Mouse (Mus musculus): ENCODE data around the gene Nrxn3. TPM values are rescaled to one million over a fixed set of nuclear protein-coding genes. Genes with fewer than 3 reads are reported as not detected.

Gene Nrxn3
- polyA plus RNA-seq, 1 experiment from 2014 or later: 0.78 TPM

- Histone ChIP-seq H3K4me1 (replicated peaks) (no peaks in the 10 kb centered on the region), H3K27ac (no peak overlapping the region), H3K4me3 (replicated peaks) (no peak overlapping the region), H3K27me3 (no peaks in the 10 kb centered on the region), H3K9me3 (no peaks in the 10 kb centered on the region), H3K36me3 (no peaks in the 10 kb centered on the region), H3K9ac (replicated peaks) (no peak overlapping the region), H3K4me2 (no peak overlapping the region)
- no peak for ATAC-seq (ENCODE audit: insufficient number of reproducible peaks, insufficient read depth, low FRiP score, low TSS enrichment, low read depth)
- WGBS: 58% methylated on average over 2 of the region's 2 CpGs
Measured at GRCm38 (mm10) chr12:89668856-89669255, 946.2 kb downstream of the Nrxn3 start.

- Histone ChIP-seq H3K9me3 (no peaks in the 10 kb centered on the region), H3K4me1 (replicated peaks) (peaks cover 8% of the 10 kb centered on the region), H3K4me2 (no peak overlapping the region), H3K36me3 (no peaks in the 10 kb centered on the region), H3K27me3 (no peaks in the 10 kb centered on the region), H3K9ac (replicated peaks) (no peak overlapping the region), H3K4me3 (replicated peaks) (no peak overlapping the region), H3K27ac (no peak overlapping the region)
- ATAC-seq (ENCODE audit: insufficient number of reproducible peaks, insufficient read depth, low FRiP score, low TSS enrichment, low read depth): no peak
- 69% methylated on average over 2 of the region's 2 CpGs for WGBS
Measured at GRCm38 (mm10) chr12:89672819-89673218, 950.1 kb downstream of the Nrxn3 start.

- no peak for ATAC-seq (ENCODE audit: insufficient number of reproducible peaks, insufficient read depth, low FRiP score, low TSS enrichment, low read depth)
- H3K9me3 ChIP-seq: no peaks in the 10 kb centered on the region
- no peak overlapping the region for H3K9ac ChIP-seq (replicated peaks)
- H3K27me3 ChIP-seq: no peaks in the 10 kb centered on the region
- H3K36me3 ChIP-seq: no peaks in the 10 kb centered on the region
- no peaks in the 10 kb centered on the region for H3K4me1 ChIP-seq (replicated peaks)
- H3K4me3 ChIP-seq (replicated peaks): no peak overlapping the region
- H3K4me2 ChIP-seq: no peak overlapping the region
- WGBS: 85% methylated on average over 2 of the region's 2 CpGs
- H3K27ac ChIP-seq: no peak overlapping the region
Measured at GRCm38 (mm10) chr12:89685633-89686032, 963.0 kb downstream of the Nrxn3 start.

- no peak overlapping the region for H3K27ac ChIP-seq
- no peak overlapping the region for H3K9ac ChIP-seq (replicated peaks)
- ATAC-seq (ENCODE audit: insufficient number of reproducible peaks, insufficient read depth, low FRiP score, low TSS enrichment, low read depth): no peak
- H3K4me1 ChIP-seq (replicated peaks): no peaks in the 10 kb centered on the region
- no peaks in the 10 kb centered on the region for H3K27me3 ChIP-seq
- H3K36me3 ChIP-seq: no peaks in the 10 kb centered on the region
- no peaks in the 10 kb centered on the region for H3K9me3 ChIP-seq
- no peak overlapping the region for H3K4me2 ChIP-seq
- no peak overlapping the region for H3K4me3 ChIP-seq (replicated peaks)
- WGBS: 89% methylated on average over 7 of the region's 7 CpGs
Measured at GRCm38 (mm10) chr12:89689086-89689485, 966.4 kb downstream of the Nrxn3 start.

- no peak overlapping the region for H3K9ac ChIP-seq (replicated peaks)
- no peaks in the 10 kb centered on the region for H3K27me3 ChIP-seq
- no peaks in the 10 kb centered on the region for H3K9me3 ChIP-seq
- ATAC-seq (ENCODE audit: insufficient number of reproducible peaks, insufficient read depth, low FRiP score, low TSS enrichment, low read depth): no peak
- no peaks in the 10 kb centered on the region for H3K36me3 ChIP-seq
- WGBS: 3% methylated on average over 4 of the region's 4 CpGs
- no peak overlapping the region for H3K27ac ChIP-seq
- no peak overlapping the region for H3K4me3 ChIP-seq (replicated peaks)
- 0 out of 2 replicates have a peak, but pooled peaks cover 4% of the 10 kb centered on the region for H3K4me1 ChIP-seq (replicated peaks)
- no peak overlapping the region for H3K4me2 ChIP-seq
Measured at GRCm38 (mm10) chr12:89699469-89699868, 976.8 kb downstream of the Nrxn3 start.

- Histone ChIP-seq H3K9ac (replicated peaks) (no peak overlapping the region), H3K27me3 (no peaks in the 10 kb centered on the region), H3K4me3 (replicated peaks) (no peak overlapping the region), H3K27ac (no peak overlapping the region), H3K4me2 (no peak overlapping the region), H3K9me3 (no peaks in the 10 kb centered on the region), H3K4me1 (replicated peaks) (0 out of 2 replicates have a peak, but pooled peaks cover 4% of the 10 kb centered on the region), H3K36me3 (no peaks in the 10 kb centered on the region)
- 61% methylated on average over 3 of the region's 3 CpGs for WGBS
- no peak for ATAC-seq (ENCODE audit: insufficient number of reproducible peaks, insufficient read depth, low FRiP score, low TSS enrichment, low read depth)
Measured at GRCm38 (mm10) chr12:89700937-89701458, 978.3 kb downstream of the Nrxn3 start.

GRCm38 (mm10) chr12:89702931-89703330 lies 980.3 kb downstream of the Nrxn3 start:
- ATAC-seq (ENCODE audit: insufficient number of reproducible peaks, insufficient read depth, low FRiP score, low TSS enrichment, low read depth): no peak

GRCm38 (mm10) chr12:89707913-89708312 lies 985.2 kb downstream of the Nrxn3 start:
- Histone ChIP-seq H3K27ac (no peak overlapping the region), H3K9ac (replicated peaks) (no peak overlapping the region), H3K9me3 (no peaks in the 10 kb centered on the region), H3K36me3 (no peaks in the 10 kb centered on the region), H3K4me2 (no peak overlapping the region), H3K4me3 (replicated peaks) (no peak overlapping the region), H3K27me3 (no peaks in the 10 kb centered on the region), H3K4me1 (replicated peaks) (no peaks in the 10 kb centered on the region)
- ATAC-seq (ENCODE audit: insufficient number of reproducible peaks, insufficient read depth, low FRiP score, low TSS enrichment, low read depth): no peak
- 62% methylated on average over 4 of the region's 4 CpGs for WGBS

More at GRCm38 (mm10) chr12:89702931-89703330, 980.3 kb downstream of the Nrxn3 start:
- WGBS: 48% methylated on average over 1 of the region's 1 CpGs
- Histone ChIP-seq H3K9ac (replicated peaks) (no peak overlapping the region), H3K9me3 (no peaks in the 10 kb centered on the region), H3K4me2 (no peak overlapping the region), H3K4me1 (replicated peaks) (0 out of 2 replicates have a peak, but pooled peaks cover 4% of the 10 kb centered on the region), H3K27me3 (no peaks in the 10 kb centered on the region), H3K27ac (no peak overlapping the region), H3K36me3 (no peaks in the 10 kb centered on the region), H3K4me3 (replicated peaks) (no peak overlapping the region)

GRCm38 (mm10) chr12:89710459-89710858 lies 987.8 kb downstream of the Nrxn3 start:
- Histone ChIP-seq H3K9ac (replicated peaks) (no peak overlapping the region), H3K4me2 (no peak overlapping the region), H3K4me1 (replicated peaks) (no peaks in the 10 kb centered on the region), H3K27me3 (no peaks in the 10 kb centered on the region), H3K27ac (no peak overlapping the region), H3K36me3 (no peaks in the 10 kb centered on the region), H3K9me3 (no peaks in the 10 kb centered on the region), H3K4me3 (replicated peaks) (no peak overlapping the region)
- 94% methylated on average over 5 of the region's 5 CpGs for WGBS
- no peak for ATAC-seq (ENCODE audit: insufficient number of reproducible peaks, insufficient read depth, low FRiP score, low TSS enrichment, low read depth)

GRCm38 (mm10) chr12:89711791-89712190 lies 989.1 kb downstream of the Nrxn3 start:
- no peak for ATAC-seq (ENCODE audit: insufficient number of reproducible peaks, insufficient read depth, low FRiP score, low TSS enrichment, low read depth)
- Histone ChIP-seq H3K4me1 (replicated peaks) (no peaks in the 10 kb centered on the region), H3K9ac (replicated peaks) (no peak overlapping the region), H3K9me3 (no peaks in the 10 kb centered on the region), H3K36me3 (no peaks in the 10 kb centered on the region), H3K4me2 (no peak overlapping the region), H3K27ac (no peak overlapping the region), H3K27me3 (no peaks in the 10 kb centered on the region), H3K4me3 (replicated peaks) (no peak overlapping the region)
- 90% methylated on average over 1 of the region's 1 CpGs for WGBS

- ATAC-seq (ENCODE audit: insufficient number of reproducible peaks, insufficient read depth, low FRiP score, low TSS enrichment, low read depth): no peak
- WGBS: 54% methylated on average over 8 of the region's 8 CpGs
- H3K27ac ChIP-seq: no peak overlapping the region
- H3K4me2 ChIP-seq: no peak overlapping the region
- no peak overlapping the region for H3K4me3 ChIP-seq (replicated peaks)
- H3K27me3 ChIP-seq: no peaks in the 10 kb centered on the region
- no peaks in the 10 kb centered on the region for H3K9me3 ChIP-seq
- no peak overlapping the region for H3K9ac ChIP-seq (replicated peaks)
- no peaks in the 10 kb centered on the region for H3K36me3 ChIP-seq
- H3K4me1 ChIP-seq (replicated peaks): no peaks in the 10 kb centered on the region
Measured at GRCm38 (mm10) chr12:89719194-89720080, 996.8 kb downstream of the Nrxn3 start.
